Mouse (Mus musculus) spleen, postnatal 4 days (tissue): ENCODE measurements at regions not wholly inside any gene's neighbourhood (a gene's known extent, or its start where the extent isn't known, plus 50 kb on each side); places are given as distances from the start of the nearest gene placed in this dataset.
A peak's percentile ranks its signal among the peaks of the same experiment; 100 is the strongest.
"Not testable (repeated sequence)": the region's sequence is repeated elsewhere in the genome, so short reads cannot be mapped to it uniquely, and the experiment has no call there.

Experiments
- DNase-seq, 2 experiments: peaks; one replicate each; pipeline ENCODE4 v3.0.0; 2022; ENCODE audit warnings: low spot score in 2 of 2

DNA sequence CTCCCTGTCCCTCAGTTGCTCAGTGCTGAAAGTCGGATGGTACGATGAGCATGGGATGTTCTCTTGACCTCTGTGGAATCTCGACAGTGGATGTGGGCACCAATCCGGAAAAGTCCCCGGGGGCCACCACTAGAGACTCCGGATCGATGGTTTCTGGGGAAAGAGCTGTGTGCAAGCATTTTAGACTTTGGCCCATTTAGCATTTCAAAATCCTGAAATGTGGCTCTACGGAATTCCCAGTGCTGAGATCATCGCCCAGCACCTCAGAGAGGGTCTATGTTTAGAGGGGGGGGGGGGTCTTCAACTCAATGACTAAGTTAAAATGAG lies 68.6 kb downstream of the Tomm20 start:
- no peak for DNase-seq

DNA sequence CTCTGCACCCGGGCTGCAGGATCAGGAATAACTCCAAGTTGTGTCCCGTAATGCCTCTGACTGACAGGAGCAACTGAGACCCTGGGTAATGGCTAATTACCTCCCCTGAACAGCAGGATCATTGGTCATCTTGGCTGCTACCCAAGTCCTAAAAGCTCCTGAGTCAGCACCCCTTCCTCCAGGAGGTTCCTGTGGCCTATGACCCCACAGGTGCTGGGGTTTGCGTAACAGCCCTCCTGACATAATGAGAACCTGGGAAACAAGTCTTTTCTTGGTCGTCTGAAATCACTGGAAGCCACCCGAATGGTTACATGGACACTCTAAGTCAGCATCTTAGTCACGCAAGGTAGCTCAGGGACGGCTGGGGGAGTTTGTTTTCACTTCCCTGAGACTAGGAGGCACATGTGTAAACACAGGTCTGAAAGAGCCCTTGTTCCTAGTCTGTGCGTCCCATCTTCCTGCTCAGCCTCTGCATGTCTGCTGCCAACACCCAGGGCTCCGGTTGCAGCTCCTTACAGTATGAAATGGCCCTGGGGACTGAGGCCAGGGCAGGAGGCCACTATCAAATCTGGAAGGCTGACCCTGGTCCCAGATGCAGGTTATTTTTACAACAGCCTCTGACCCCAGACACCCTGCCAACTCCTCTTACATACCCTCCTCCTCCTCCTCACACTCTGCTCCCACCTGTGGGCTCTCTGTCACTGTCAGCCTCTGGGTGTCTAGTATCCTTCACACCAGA lies 69.2 kb downstream of the Tomm20 start:
- DNase-seq = no peak

- no peak for DNase-seq
Observed at GRCm38 (mm10) chr8:126875491-126876155, 70.0 kb downstream of the Tomm20 start.

GRCm38 (mm10) chr8:126874846-126875245 lies 70.8 kb downstream of the Tomm20 start:
- no peak for DNase-seq

- DNase-seq = no peak
Observed at GRCm38 (mm10) chr8:126874126-126874730, 71.4 kb downstream of the Tomm20 start.

- no peak for DNase-seq
Observed at GRCm38 (mm10) chr8:126873306-126873705, 72.3 kb downstream of the Tomm20 start.

GRCm38 (mm10) chr8:126872574-126872973 lies 73.1 kb downstream of the Tomm20 start:
- no peak for DNase-seq

GRCm38 (mm10) chr8:126872133-126872532 lies 73.5 kb downstream of the Tomm20 start:
- DNase-seq = no peak

GRCm38 (mm10) chr8:126869464-126869850 lies 76.2 kb downstream of the Tomm20 start:
- DNase-seq = no peak

- DNase-seq = no peak
Observed at GRCm38 (mm10) chr8:126868831-126869463, 76.7 kb downstream of the Tomm20 start.

DNA sequence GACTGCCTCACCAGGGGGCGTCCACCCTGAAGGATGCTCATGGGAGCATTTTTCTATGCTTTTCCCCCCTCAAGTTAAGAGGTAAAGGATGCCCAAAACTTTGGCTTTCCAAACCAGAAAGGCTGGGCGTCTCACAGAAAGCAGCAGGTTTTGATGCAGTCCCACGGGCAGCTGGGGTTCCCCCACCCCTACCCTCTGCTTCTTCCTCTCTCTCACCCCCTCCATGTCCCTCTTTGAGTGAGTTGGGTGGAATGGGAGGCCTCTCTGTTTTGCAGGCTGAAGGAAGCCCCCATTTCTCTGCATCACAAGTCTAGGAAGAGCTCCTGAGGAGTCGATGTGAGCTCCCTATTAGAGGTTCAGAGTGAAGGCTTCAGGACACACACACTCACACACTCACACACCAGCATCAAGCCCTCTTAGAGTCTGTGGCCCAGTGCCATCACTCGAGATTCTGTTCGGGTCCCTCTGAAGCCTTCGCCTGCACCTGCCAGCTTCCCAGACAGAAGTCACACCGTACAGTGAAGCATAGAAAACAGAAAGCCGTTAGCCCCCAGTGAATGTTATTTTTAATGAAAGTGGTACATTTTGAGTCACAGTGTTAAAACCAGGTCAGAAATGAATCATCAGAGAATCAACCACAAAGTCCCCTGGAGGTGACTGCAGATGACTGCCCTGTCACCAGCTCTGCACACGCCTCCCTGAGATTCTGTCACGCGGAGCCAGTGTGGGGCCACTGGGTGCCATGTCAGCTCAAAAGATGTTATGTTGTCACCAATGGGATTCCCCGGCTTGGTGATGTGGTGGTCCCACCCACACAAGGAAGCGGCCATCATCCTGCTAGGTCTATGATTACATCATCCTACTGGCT lies 78.3 kb downstream of the Tomm20 start:
- DNase-seq = peak in 1 of 2 experiments; percentile 27

- no peak for DNase-seq
Observed at GRCm38 (mm10) chr8:126864314-126864948, 81.2 kb downstream of the Tomm20 start.

DNA sequence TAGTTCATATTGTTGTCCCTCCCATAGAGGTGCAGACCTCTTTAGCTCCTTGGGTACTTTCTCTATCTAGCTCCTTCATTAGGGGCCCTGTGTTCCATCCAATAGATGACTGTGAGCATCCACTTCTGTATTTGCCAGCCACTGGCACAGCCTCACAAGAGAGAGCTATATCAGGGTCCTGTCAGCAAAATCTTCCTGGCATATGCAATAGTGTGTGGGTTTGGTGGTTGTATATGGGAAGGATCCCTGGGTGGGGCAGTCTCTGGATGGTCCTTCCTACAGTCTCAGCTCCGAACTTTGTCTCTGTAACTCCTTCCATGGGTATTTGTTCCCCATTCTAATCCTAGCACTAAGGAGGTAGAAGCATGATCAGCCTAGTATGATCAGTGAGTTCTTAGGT lies 82.0 kb downstream of the Tomm20 start:
- not testable (repeated sequence) for DNase-seq

DNA sequence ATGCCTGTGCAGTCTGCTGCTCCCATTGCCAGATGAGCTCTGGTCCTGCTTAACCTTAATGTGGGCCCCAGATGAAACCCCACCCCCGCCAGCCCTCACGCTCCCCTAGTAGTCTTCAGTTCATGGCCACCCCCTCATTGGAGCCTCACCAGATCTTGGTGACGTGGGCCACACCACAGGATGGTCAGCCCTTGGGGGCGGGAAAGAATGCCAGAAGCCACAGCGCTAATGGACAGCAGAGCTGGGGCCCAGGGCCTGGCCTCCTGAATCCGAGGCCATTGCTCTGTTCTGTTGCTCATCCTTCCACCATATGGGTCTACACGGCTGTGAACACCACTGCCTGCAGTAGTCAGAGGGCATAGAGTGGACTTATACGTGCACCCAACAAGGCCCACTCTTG lies 83.9 kb downstream of the Tomm20 start:
- no peak for DNase-seq

DNA sequence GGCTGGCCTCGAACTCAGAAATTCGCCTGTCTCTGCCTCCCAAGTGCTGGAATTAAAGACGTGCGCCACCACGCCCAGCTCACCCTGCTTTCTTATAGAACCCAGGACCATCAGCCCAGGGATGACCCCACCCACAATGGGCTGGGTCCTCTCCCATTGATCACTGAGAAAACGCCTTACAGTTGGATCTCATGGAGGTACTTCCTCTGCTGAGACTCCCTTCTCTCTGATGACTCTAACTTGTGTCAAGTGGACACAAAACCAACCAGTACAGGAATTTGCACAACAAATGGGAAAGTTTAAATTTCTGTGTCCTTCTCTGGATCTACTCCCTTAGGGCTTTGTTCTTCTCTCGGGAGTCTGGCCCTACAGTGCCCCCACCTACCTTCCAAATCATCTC lies 85.0 kb downstream of the Tomm20 start:
- no peak for DNase-seq

GRCm38 (mm10) chr8:126859706-126860424 lies 85.8 kb downstream of the Tomm20 start:
- DNase-seq = no peak

DNA sequence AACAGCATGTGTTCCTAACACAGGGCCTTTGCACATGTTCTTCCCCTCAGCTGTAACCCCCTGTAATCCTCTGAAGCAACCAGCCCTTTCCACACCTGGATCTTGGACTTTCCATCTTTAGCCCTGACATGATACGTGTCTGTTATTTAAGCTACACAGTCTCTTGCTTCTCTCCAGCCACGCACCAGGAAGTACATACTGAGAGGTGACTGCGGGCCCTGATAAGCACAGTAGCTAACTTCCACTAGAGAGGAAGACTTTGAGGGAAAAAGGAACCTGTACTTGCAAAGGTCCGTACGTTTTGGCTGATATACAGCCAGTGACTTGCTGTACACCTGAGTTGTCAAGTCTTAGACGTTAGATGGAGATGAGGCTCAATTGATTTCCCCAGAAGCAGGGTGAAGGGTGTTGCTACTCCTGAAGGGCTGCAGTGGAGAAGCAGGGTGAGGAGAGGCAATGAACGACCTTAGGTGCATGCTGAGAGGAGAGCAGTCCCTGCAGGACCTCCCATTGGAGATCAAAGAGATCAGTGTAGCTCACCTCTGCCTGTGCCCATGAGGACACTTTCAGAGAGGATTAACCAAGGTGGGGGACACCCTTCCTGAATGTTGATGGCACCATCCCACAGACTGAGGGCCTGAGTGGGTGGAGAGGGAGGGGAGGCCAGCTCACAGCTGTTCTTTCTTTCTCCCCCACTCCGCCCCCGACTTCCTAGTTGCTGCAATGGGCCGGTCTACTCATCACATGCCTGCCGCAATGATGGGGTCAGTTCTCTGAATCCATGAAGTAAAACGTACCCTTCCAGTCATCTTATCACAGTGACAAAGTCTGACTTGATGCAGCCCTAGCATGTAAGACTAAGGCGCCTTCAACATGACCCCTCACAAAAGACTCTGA lies 88.1 kb downstream of the Tomm20 start:
- DNase-seq = no peak

DNA sequence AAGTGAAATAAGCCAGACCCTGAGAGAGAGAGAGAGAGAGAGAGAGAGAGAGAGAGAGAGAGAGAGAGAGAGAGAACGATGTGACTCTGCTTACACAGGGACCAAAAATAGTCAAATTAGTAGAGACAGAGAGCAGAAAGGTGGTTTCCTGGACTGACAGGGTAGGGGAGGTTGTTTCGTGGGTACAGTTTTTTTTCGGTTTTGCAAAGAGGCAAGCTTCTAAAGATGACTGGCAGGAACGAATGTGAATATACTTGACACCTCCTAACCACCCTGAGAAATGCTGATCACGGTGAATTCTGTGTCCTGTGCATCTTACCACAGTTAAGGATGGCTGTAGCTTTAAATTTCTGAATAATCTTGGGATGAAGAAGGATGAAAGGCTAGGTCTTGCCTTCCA lies 89.7 kb downstream of the Tomm20 start:
- DNase-seq = no peak

DNA sequence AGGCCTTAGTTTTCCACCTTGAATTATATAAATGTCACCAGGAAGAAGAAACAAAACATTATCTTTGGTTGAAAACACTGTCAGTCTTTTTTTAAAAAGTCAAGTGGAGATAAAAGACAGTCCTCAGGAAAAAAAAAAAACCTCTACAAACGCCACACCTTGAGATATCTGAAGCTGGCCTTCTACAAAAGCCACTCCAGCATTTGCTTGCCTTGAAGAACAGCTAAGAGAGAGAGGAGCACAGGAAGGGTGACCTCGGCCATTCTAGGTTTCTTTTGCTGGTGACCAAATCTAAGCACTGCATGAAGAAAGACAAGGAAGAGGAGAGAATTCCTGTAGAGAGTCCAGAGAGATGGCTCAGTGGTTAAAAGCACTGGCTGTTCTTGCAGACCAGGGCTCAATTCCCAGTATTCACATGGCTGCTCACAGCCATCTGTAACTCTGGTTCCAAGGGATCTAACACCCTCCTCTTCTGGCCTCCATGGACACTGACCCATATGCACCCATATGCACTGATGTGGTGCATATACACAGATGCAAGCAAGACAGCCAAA lies 90.5 kb downstream of the Tomm20 start:
- DNase-seq = no peak
